Mouse (Mus musculus) heart, embryonic 11.5 days (tissue): Measurements from ENCODE around the gene Wdr6. TPM values are rescaled to one million over a fixed set of nuclear protein-coding genes. Genes with fewer than 3 reads are reported as not detected.

Experiments used
- ATAC-seq: fragments of 200-750 bp; cut with Nextera tagmentation; replicated peaks from 2 replicates; pipeline ENCODE4 v1.8.0; 2017; ENCODE audit warnings: moderate library complexity; ENCODE audit not compliant: insufficient number of reproducible peaks, low FRiP score, low TSS enrichment
- H3K27ac ChIP-seq: fragments of 300-500 bp; sonication (generic); 2 replicates; pipeline ENCODE4 v1.5.1; 2014; ENCODE audit warnings: mild to moderate bottlenecking, low read depth, low read length
- H3K27me3 ChIP-seq: fragments of 300-500 bp; sonication (generic); 2 replicates; pipeline ENCODE4 v1.6.1; 2014; ENCODE audit warnings: mild to moderate bottlenecking, low read length, mixed read lengths; ENCODE audit not compliant: control insufficient read depth, insufficient read depth
- H3K36me3 ChIP-seq: fragments of 300-500 bp; sonication (generic); 2 replicates; pipeline ENCODE4 v1.6.1; 2014; ENCODE audit warnings: mild to moderate bottlenecking, low read length, moderate library complexity, mixed read lengths; ENCODE audit not compliant: control insufficient read depth, insufficient read depth
- H3K4me1 ChIP-seq: fragments of 300-500 bp; sonication (generic); 2 replicates; pipeline ENCODE4 v1.6.1; 2014; ENCODE audit warnings: low read length; ENCODE audit not compliant: control insufficient read depth, insufficient read depth
- H3K4me2 ChIP-seq: fragments of 300-500 bp; sonication (generic); 2 replicates; pipeline ENCODE4 v1.6.1; 2014; ENCODE audit warnings: mild to moderate bottlenecking, moderate library complexity
- H3K4me3 ChIP-seq: fragments of 300-500 bp; sonication (generic); 2 replicates; pipeline ENCODE4 v1.5.1; 2014; ENCODE audit warnings: low read depth, low read length
- H3K9ac ChIP-seq: fragments of 300-500 bp; sonication (generic); 2 replicates; pipeline ENCODE4 v1.6.1; 2014; ENCODE audit warnings: mild to moderate bottlenecking, low read depth, low read length, moderate library complexity
- H3K9me3 ChIP-seq: fragments of 300-500 bp; sonication (generic); replicated peaks from 2 replicates; pipeline ENCODE4 v1.6.1; 2016; ENCODE audit warnings: low read length; ENCODE audit not compliant: control insufficient read depth
- WGBS: fragments of 180-500 bp; shearing (Covaris S2); extraction: QIAGEN DNeasy Blood & Tissue Kit; methylation state at CpG from one replicate; pipeline ENCODE4 v1.1.7; 2014; ENCODE audit not compliant: insufficient replicate concordance; 5-methylcytosine and 5-hydroxymethylcytosine counted together
- polyA plus RNA-seq: library from polyadenylated mRNA; unstranded; fragments of >200 nt; fragmentation: Nextera tagmentation; extraction: Ambion mirVana; gene quantifications from 2 replicates; pipeline ENCODE4 v1.2.1, GENCODE M21; 2014

Wdr6 gene
- polyA plus RNA-seq, 1 experiment from 2014 or later: 48.6 TPM

DNA sequence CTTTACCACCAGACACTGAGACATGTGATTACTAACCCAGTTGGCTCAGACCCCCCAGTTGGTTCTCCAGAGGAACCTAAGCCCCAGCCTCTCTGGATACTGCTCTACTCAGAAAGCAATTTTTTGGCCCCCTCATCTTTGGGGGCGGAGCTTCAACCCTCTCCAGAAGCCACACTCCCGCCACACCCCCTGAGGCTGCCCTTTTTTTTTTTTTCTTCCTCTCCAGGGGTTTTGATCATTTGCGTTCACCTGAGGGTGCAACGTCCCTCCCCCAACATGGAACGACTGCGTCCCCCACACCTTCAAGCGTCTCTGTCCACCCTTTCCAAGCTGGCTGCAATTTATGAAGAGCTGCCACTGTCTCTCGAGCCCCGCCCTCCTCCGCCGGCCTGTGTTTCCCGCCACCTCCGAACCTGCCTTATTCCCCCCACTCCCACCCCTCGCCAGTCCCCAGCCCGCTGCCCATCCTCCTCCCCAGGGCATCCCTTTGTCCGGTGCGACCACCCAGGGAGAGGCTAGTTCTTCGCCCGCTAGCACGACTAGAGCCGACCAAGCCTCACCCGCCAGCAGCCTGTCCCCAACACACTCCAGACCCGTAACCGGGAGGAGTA lies 500 bp downstream of the Wdr6 start:
- under 1% methylated on average over 24 of the region's 24 CpGs for WGBS
- peak overlapping the region; percentile 89 for H3K9ac ChIP-seq
- H3K4me2 ChIP-seq: peak overlapping the region; percentile 85
- peaks cover 13% of the 10 kb centered on the region for H3K36me3 ChIP-seq
- peak overlapping the region; percentile 92 for H3K27ac ChIP-seq
- peaks cover 36% of the 10 kb centered on the region for H3K4me1 ChIP-seq
- no peak; the same call in none of the 2 replicates for ATAC-seq
- H3K27me3 ChIP-seq: no peaks in the 10 kb centered on the region
- no peaks in the 10 kb centered on the region for H3K9me3 ChIP-seq
- peak overlapping the region; percentile 90 for H3K4me3 ChIP-seq

GRCm38 (mm10) chr9:108577025-108577424 lies 1.5 kb downstream of the Wdr6 start:
- no peak for ATAC-seq
- Histone ChIP-seq H3K9ac (peak overlapping the region; percentile 89), H3K4me1 (peaks cover 32% of the 10 kb centered on the region), H3K4me3 (peak overlapping the region; percentile 90; the same call in 1 of the 2 replicates), H3K4me2 (peak overlapping the region; percentile 85), H3K36me3 (peaks cover 20% of the 10 kb centered on the region), H3K27ac (no peak overlapping the region), H3K9me3 (no peaks in the 10 kb centered on the region), H3K27me3 (no peaks in the 10 kb centered on the region)
- 66% methylated on average over 6 of the region's 6 CpGs for WGBS

DNA sequence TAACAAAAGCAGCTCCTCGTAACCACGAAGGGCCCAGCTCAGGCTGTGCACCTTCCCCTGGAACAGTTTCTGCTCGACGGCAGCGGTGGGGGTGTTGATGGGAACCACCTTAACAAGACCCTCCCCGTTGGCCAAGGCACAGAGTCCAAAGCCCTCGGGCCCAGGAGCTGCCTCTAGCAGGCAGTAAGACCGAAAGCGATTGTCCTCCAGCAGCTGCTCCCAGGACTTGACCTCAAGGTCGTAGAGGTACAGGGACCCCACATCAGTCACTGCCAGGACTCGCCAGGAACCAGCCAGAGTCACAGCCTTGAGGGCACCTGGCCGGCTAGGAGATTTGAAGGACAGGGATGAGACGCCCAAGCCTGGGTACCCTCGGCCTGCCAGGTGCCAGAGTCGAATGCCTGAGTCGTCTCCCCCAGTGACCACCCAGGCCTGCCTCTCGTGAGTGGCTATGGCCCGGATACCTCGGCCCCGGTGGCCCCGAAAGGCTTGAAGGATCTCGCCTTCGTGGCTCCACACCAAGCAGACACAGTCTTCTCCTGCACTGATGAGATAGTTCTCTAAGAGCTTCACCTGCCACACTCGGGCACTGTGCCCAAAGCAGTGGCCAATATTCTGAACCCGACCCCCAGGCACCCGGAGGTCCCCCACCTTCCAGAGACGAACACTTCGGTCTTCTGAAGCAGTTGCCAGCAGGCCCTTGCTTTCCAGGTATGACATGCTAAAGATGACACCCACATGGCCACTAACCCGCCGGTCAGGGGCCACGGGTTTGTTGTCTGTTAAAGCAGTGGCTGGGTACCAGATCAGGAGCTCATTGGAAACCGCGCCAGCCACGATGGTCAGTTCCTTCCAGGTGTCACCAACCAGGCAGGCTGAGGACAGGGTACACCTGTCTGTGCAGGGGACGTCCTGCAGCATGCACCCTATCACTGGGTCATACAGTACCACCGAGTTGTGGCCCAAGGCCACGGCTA lies 2.9 kb downstream of the Wdr6 start:
- 83% methylated on average over 37 of the region's 37 CpGs for WGBS
- Histone ChIP-seq H3K9me3 (no peaks in the 10 kb centered on the region), H3K4me1 (peaks cover 32% of the 10 kb centered on the region), H3K36me3 (peaks cover 23% of the 10 kb centered on the region), H3K27ac (no peak overlapping the region), H3K9ac (0 out of 2 replicates have a peak overlapping the region, but pooled peaks have one; percentile 22), H3K4me2 (no peak overlapping the region), H3K4me3 (no peak overlapping the region), H3K27me3 (no peaks in the 10 kb centered on the region)
- no peak for ATAC-seq

DNA sequence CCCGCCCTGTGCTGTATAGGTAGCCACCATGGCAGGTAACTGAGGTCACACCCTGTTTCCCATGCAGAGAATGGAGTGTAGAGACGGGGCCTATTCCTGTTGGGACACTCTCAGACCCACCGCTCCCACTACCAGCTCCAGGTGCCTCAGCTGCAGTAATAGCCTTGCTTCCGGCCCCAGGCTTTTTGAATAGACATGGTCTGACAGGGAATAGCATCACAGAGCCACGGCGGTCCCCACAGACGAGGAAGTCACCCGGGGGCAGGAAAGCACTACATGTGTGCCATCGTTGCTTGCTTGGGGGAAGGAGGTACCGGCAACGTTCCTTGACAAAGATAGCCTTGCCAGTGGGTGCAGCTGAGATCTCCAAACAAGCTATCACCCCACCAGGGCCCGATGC lies 3.6 kb downstream of the Wdr6 start:
- Histone ChIP-seq H3K4me1 (peaks cover 32% of the 10 kb centered on the region), H3K36me3 (peaks cover 23% of the 10 kb centered on the region)
- WGBS: 89% methylated on average over 12 of the region's 12 CpGs

GRCm38 (mm10) chr9:108573774-108574690 lies 4.5 kb downstream of the Wdr6 start:
- H3K36me3 ChIP-seq: peaks cover 23% of the 10 kb centered on the region
- H3K4me1 ChIP-seq: peaks cover 26% of the 10 kb centered on the region
- H3K9me3 ChIP-seq: no peaks in the 10 kb centered on the region
- no peak overlapping the region; the same call in 1 of the 2 replicates for H3K4me3 ChIP-seq
- H3K9ac ChIP-seq: no peak overlapping the region
- no peak overlapping the region for H3K4me2 ChIP-seq
- no peak overlapping the region for H3K27ac ChIP-seq
- no peak for ATAC-seq
- WGBS: 47% methylated on average over 26 of the region's 26 CpGs
- H3K27me3 ChIP-seq: no peaks in the 10 kb centered on the region

More for the DNA sequence above, 3.6 kb downstream of the Wdr6 start:
- no peak overlapping the region for H3K27ac ChIP-seq
- no peak for ATAC-seq
- H3K4me3 ChIP-seq: no peak overlapping the region
- H3K9me3 ChIP-seq: no peaks in the 10 kb centered on the region
- H3K27me3 ChIP-seq: no peaks in the 10 kb centered on the region
- 0 out of 2 replicates have a peak overlapping the region, but pooled peaks have one; percentile 22 for H3K9ac ChIP-seq
- H3K4me2 ChIP-seq: no peak overlapping the region

GRCm38 (mm10) chr9:108572321-108572720 lies 6.2 kb downstream of the Wdr6 start:
- H3K9me3 ChIP-seq: no peaks in the 10 kb centered on the region
- no peak overlapping the region for H3K9ac ChIP-seq
- peaks cover 23% of the 10 kb centered on the region for H3K36me3 ChIP-seq
- WGBS: 84% methylated on average over 10 of the region's 10 CpGs
- H3K4me1 ChIP-seq: peaks cover 33% of the 10 kb centered on the region
- H3K4me2 ChIP-seq: no peak overlapping the region
- no peaks in the 10 kb centered on the region for H3K27me3 ChIP-seq
- no peak overlapping the region for H3K27ac ChIP-seq
- no peak for ATAC-seq
- H3K4me3 ChIP-seq: no peak overlapping the region

DNA sequence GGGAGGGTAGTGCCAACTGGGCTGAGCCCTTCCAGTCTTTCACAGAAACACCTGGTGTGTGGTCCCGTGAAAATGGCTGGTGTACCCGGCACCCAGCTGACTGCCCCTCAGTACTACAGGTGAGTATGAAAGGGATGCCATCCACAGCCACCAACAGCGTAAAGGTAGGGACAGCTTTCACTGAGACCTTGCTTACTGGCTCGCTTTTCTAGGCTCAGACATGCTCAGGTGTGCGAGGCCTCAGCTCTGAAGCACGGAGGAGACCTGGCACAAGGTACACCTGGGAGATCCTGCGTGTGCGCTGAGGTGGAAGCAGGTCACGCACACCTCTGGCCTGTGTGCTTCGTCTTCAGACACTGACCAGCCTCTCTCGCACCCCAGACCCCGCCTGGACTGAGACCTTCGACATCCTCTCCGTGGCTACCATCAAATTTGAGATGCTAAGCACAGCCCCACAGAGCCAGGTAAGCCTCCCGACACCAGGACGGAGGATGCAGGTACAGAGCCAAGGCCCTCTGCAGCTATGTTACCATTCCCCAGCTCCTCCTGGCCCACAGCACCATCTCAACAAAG lies 7.1 kb downstream of the Wdr6 start:
- Histone ChIP-seq H3K9ac (no peak overlapping the region), H3K27me3 (no peaks in the 10 kb centered on the region), H3K27ac (no peak overlapping the region), H3K4me2 (no peak overlapping the region), H3K9me3 (no peaks in the 10 kb centered on the region), H3K4me3 (no peak overlapping the region), H3K36me3 (peaks cover 23% of the 10 kb centered on the region), H3K4me1 (peaks cover 25% of the 10 kb centered on the region)
- no peak for ATAC-seq
- WGBS: 97% methylated on average over 16 of the region's 16 CpGs
